Mouse (Mus musculus): Measurements from ENCODE around the gene 1810049J17Rik. TPM values are rescaled to one million over a fixed set of nuclear protein-coding genes. Genes with fewer than 3 reads are reported as not detected.

1810049J17Rik gene
- total RNA-seq, 2 experiments from 2014 or later: not detected

Other genes starting within 250 kb of the 1810049J17Rik start
- 45.6 and 46.5 TPM in 2 replicates for gene Zfr, start 204.1 kb downstream of the 1810049J17Rik start, total RNA-seq (2015; ENCODE audit: low replicate concordance)
- gene Zfr, start 204.1 kb downstream of the 1810049J17Rik start, total RNA-seq (2017; ENCODE audit: low replicate concordance): 27.8 and 32.2 TPM in 2 replicates
- gene Mtmr12, start 116.9 kb downstream of the 1810049J17Rik start, total RNA-seq (2015; ENCODE audit: low replicate concordance): 3.8 and 12.3 TPM in 2 replicates
- 5.7 and 9.3 TPM in 2 replicates for gene Mtmr12, start 116.9 kb downstream of the 1810049J17Rik start, total RNA-seq (2017; ENCODE audit: low replicate concordance)
- 68.6 and 68.8 TPM in 2 replicates for gene Golph3, start 449 bp downstream of the 1810049J17Rik start, total RNA-seq (2015; ENCODE audit: low replicate concordance)
- 58.3 and 77.7 TPM in 2 replicates for gene Golph3, start 449 bp downstream of the 1810049J17Rik start, total RNA-seq (2017; ENCODE audit: low replicate concordance)